Mouse (Mus musculus) mouse embryonic stem cell (cell line): ENCODE measurements around the gene B4galnt2.

ENCODE experiments used
- in situ Hi-C, 2 experiments: fragments of 300-500 bp; cut with MboI; formaldehyde crosslinking; loops; 1 replicate in 1 of 2; 3 replicates in 1 of 2; pipeline ENCODE4 v1.14.3; 2019 to 2020; ENCODE audit warnings: low sequenced_read_pairs in 2 of 2, low pct_unique_long_range_greater_than_20kb in 1 of 2, mixed read lengths in 1 of 2; ENCODE audit not compliant: unreplicated experiment in 1 of 2

The B4galnt2 gene

DNA sequence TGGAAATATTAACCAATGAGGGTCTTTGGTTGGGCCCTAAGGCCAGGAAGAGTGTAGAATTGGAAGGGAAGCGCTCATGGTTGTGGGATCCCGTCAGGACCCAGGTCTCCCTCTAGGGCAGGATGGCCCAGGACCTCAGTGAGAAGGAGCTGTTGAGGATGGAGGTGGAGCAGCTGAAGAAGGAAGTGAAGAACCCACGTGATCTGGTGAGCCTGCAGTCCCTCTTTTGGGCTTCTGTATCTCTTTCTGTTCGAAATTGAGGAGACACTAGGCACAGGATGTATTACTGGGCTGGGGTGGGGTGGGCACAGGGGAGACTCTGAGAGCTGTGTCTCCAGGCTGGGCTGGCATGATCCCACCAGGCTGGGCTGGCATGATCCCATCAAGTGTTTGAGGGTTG, 69.8 kb downstream of the B4galnt2 start:
- in situ Hi-C loops: no loop called here

DNA sequence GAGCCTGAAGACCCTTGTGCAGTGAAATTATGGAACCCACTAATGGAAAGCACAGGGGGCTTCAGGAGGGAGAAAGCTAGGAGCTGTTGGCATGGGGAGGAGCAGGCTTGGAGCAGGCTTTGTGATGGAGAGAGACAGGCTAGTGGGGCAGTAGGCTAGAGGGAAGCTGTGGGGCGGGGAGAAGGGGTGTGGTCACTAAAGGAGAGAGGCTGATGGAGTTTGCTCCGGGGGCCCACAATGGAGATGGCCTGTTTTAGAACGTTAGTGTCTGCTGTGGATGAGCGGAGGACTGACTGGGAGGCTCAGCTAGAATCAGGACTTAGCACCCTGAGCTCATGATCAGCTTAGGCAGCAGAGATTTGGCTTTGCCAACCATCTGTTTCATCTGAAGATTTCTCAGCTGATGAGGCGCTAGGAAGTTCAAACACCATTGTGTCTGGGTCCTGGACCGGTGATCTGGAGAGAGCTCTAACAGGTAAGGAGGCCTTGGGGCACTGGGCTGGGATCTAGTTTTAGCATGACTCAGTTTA, 71.2 kb downstream of the B4galnt2 start:
- in situ Hi-C loops: no loop called here

DNA sequence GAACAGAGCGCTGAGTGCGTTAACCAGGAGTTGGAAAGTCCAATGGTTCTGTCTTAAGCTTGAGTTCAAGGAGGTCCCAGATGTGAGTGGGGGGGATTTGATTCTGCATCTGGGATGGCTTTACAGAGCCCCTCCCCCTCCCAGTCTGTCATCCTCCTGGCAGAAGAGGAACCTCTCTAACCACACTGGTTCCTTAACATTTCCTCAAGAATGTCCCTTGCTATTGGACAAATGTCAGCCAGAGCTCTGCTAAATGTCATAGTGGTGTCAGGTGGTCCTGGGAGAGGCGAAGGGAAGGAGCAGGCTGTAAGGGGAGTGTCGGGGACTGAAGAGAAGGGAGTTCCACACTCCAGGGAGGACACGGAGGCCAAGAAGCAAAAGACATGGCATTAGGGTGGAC, 71.7 kb downstream of the B4galnt2 start:
- in situ Hi-C loops: no loop called here

GRCm38 (mm10) chr11:95842074-95842681, 72.5 kb downstream of the B4galnt2 start, which contains the start of gene Abi3:
Gene Abi3 (minus strand): TSS chr11:95842476.
- in situ Hi-C loops: no loop called here

DNA sequence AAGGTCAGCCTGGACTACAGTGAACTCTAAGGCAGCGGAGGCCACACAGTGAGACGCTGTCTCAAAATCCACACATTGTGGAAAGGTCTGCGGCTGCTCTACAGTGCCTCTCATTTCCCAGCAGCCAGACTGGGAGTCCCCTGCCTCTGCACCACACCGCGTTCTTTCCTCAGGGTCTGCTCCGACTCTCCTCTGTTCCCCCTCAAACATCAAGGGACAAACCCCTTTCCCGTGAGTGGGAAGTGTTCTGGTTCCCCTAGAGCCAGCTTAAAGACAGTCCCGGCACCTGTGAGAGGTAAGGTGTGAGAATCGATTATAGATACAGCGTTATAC, 73.2 kb downstream of the B4galnt2 start:
- in situ Hi-C loops: no loop called here

- in situ Hi-C loops: no loop called here
Measured at GRCm38 (mm10) chr11:95840694-95841497, 73.8 kb downstream of the B4galnt2 start.

- in situ Hi-C loops: no loop called here
Measured at GRCm38 (mm10) chr11:95838999-95839868, 75.5 kb downstream of the B4galnt2 start.

GRCm38 (mm10) chr11:95838598-95838997, 76.1 kb downstream of the B4galnt2 start:
- in situ Hi-C loops: no loop called here

DNA sequence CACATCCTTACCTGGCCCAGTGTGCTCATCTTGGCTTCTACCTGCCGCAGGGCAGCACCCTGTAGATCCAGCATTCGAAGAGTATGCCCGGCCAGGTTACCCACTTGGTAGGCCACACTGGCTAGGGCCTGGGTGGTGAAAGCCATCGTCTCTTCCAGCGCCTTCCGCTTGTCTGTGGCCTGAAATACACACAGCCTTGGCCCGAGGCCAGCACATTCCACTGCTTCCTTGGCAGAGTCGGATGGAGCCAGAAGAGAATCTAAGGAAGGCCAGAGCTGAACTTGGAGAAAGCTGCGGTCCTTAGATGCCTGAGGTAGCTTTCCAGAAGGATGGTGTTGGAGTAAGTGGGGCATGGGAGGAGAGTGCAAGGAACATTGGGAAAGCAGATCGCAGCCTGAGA, 77.6 kb downstream of the B4galnt2 start, which contains the start of gene Gngt2:
Gene Gngt2, plus strand, starts transcription at position 158 of the 400 bp plus-strand sequence.
- in situ Hi-C loops: no loop called here

DNA sequence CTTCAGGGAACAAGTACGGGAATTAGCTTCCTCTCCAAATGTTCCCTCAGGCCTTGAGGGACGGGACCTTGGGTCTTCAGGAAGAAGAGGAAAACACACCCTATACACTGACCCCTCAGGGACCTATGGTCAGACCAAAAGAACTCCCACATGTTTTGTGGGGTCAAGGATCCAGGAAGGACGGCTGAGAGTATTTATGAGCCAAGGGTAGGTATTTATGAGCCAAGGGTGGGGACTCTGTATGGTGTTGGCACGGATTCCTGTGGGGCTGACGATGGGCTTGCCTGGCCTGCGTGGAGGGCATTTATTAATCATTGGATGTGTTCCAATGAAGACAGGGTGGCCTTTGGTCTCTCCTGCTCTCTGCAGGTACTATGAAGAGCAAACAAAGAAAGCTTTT, 78.3 kb downstream of the B4galnt2 start:
- in situ Hi-C loops: no loop called here

DNA sequence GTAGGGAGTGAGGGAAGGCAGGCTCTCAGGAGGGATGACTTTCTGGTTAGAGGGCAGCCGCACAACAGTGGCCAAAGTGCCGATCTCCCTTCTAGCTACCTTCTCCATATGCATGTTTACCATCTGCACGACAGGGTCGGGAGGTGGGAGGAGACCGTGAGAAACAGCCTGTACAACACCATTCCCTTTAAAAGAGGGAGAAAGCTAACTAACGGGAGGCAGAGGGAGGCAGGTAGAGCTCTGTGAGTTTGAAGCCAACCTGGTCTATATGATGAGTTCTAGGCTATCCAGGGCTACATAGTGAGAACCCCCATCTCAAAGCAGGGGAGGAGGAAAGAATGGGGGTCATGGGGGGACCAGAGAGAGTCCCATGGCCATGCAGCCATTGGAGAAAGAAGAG, 78.9 kb downstream of the B4galnt2 start:
- in situ Hi-C loops: no loop called here

DNA sequence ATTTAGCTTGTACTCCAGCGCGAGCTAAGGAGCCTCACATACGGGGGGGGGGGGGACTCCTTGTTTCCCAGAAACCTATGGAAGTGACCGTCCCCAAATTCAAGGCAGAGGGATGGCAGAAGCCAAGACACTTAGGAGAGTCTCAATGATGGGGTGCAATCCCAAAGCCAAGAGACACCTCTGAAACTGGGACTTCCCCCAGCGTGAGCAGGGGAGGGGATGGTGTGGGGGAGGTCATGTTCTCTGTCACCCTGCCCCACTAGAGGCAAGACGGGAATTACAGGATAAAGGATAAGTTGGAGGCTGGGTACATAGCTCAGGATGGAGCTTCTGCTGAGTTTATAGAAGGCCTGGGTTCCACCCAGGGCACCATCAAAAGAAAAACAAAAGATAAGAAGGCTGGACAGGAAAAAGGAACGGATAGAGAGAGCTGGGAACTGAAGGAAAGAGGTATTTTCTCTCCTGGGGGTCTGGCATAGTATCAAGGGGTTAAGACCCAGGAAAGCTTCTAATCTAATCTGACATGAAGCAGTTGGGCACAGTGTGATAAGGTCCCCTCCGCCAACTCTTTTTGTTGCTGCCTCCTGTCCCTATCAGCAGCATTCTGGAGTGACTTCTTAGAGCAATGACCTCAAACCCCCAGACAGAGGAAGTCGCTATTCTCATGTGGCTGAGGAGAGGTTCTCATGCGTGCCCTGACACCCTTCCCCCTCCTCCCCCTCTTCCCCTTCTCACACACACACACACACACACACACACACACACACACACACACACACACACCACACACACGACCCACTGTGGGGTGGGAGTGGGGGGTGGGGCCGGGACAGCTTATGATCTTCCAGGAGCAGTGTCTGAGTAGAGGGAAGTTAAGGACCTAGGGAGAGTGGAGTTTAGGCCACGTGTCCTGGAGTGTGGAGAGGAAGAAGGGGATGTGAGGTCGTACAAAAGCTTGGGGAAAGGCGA, 79.7 kb downstream of the B4galnt2 start:
- in situ Hi-C loops: no loop called here

GRCm38 (mm10) chr11:95834143-95834667, 80.5 kb downstream of the B4galnt2 start:
- in situ Hi-C loops: no loop called here

DNA sequence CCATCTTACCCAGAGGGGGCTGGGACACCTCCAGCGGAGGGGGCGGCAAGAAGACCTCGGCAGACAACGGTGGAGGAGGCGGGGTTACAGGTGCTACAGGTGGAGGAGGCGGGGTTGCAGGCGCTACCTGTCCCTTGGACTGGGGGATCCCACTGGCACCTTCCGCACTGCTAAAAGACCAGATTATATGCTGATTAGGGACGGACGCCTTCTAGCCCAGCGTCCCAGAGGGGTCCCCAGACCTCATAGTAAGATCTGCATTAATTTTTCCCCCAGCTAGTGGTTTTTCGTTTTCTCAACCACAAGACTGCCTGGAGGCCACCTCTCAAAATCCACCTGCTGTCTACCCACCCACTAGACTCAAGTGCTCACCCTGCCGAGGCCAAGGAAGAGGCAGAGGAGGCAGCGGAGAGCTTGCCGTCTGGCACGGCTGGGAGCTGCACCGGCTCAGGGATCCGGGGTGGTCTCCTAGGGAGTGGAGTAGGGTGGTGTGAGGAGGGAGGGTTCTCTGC, 81.0 kb downstream of the B4galnt2 start:
- in situ Hi-C loops: no loop called here

DNA sequence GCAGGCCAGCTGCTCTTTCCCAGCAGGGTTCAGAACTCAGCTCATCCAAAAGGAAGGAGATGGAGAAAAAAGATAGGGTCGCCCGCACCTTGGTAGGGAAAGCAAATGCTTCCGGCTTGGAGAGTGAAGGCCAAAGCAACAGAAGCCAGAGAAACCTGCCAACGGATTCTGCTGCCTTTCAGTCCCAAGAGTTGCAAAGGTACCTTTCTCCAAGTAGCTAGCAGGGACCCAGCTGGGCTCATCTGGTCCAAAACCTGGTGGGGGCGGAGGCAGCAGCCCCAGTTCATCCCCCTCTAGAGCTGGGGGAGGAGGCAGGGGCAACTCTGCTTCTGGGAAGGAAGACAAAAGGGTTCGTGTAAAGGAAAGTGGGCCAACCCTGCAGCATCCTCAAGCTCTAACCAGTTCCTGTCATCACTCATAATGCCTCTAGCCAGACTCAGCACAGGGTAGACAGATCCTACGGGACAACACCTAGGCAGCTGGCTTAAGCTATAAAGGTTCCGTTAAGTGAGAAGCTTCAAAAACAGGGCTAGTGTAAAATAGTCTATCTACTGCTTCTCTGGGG, 81.6 kb downstream of the B4galnt2 start:
- in situ Hi-C loops: no loop called here

GRCm38 (mm10) chr11:95832129-95833005, 82.3 kb downstream of the B4galnt2 start:
- in situ Hi-C loops: no loop called here
